In the genomic region with DNA sequence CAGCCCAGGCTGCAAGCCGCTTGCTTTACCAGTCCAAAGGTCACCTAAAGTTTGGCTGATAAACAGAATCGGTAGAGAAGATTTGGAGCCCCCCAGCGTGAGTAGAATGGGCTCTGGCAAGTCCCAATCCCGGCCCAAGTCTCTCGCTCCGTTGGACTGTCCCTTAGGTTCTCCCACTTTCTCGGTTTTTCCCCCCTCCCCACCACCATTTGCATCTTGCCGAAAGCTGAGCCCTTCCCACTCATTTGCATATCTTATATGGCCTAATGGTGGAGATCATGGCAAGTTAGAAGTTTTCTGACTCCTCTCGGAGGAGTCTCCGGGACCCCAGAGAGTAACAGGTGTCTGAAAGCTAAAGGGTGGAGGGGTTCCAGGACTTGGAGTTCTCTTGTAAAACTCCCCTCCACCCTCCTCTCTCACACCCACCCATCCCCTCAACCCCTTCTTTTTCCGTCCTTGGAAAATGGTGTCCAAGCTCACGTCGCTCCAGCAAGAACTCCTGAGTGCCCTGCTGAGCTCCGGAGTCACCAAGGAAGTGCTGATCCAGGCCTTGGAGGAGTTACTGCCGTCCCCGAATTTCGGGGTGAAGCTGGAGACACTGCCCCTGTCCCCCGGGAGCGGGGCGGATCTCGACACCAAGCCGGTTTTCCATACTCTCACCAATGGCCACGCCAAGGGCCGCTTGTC, we compare ENCODE assay signal across 8 mouse cellular contexts. TPM values are rescaled to one million over a fixed set of nuclear protein-coding genes. Genes with fewer than 3 reads are reported as not detected.
DNase-seq lines count a peak whose midpoint lies in the region; ATAC-seq lines count a peak whose summit lies in the region.

No protein-coding gene starts in this region.

- WGBS in forebrain, embryonic 13.5 days: under 1% methylated on average over 24 of the region's 24 CpGs
- WGBS in forebrain, embryonic 14.5 days: under 1% methylated on average over 24 of the region's 24 CpGs
- WGBS in embryonic facial prominence, embryonic 11.5 days: 1% methylated on average over 24 of the region's 24 CpGs

- DNase-seq in forebrain, embryonic 14.5 days (ENCODE audit: low spot score): no peak
- DNase-seq in embryonic facial prominence, embryonic 11.5 days (ENCODE audit: low spot score): peak; percentile 26
- peak; percentile 67 to 80 for DNase-seq in kidney, postnatal 4 days
- peak; percentile 32 to 37 for DNase-seq in lung, postnatal 4 days
- no peak for DNase-seq in thymus, adult 18-20 months
- no peak for DNase-seq in gastrocnemius, postnatal 25 days
- DNase-seq in right cerebral cortex, adult 18-20 months: no peak

- peaks cover 83% of the 10 kb centered on the region for H3K27me3 ChIP-seq in forebrain, embryonic 13.5 days
- peaks cover 53% of the 10 kb centered on the region for H3K27me3 ChIP-seq in forebrain, embryonic 14.5 days (replicated peaks; ENCODE audit: control insufficient read depth, insufficient read depth, low read length)
- peaks cover 50% of the 10 kb centered on the region for H3K27me3 ChIP-seq in embryonic facial prominence, embryonic 11.5 days (ENCODE audit: control insufficient read depth, insufficient read depth, low read length)

- H3K27ac ChIP-seq in forebrain, embryonic 13.5 days: no peak overlapping the region
- no peak overlapping the region for H3K27ac ChIP-seq in forebrain, embryonic 14.5 days (ENCODE audit: low read depth, low read length)
- no peak overlapping the region for H3K27ac ChIP-seq in embryonic facial prominence, embryonic 11.5 days (replicated peaks; ENCODE audit: low read depth, low read length)

- H3K36me3 ChIP-seq in forebrain, embryonic 13.5 days (ENCODE audit: poor library complexity, severe bottlenecking): no peaks in the 10 kb centered on the region
- H3K36me3 ChIP-seq in forebrain, embryonic 14.5 days (ENCODE audit: control insufficient read depth, insufficient read depth, low read length): no peaks in the 10 kb centered on the region
- H3K36me3 ChIP-seq in embryonic facial prominence, embryonic 11.5 days (replicated peaks; ENCODE audit: control insufficient read depth, insufficient read depth, low read depth, low read length): no peaks in the 10 kb centered on the region

- no peak overlapping the region for H3K4me2 ChIP-seq in forebrain, embryonic 13.5 days
- H3K4me2 ChIP-seq in forebrain, embryonic 14.5 days (ENCODE audit: low read length): no peak overlapping the region
- H3K4me2 ChIP-seq in embryonic facial prominence, embryonic 11.5 days (ENCODE audit: low read depth, low read length): no peak overlapping the region

- no peak for ATAC-seq in forebrain, embryonic 13.5 days
- ATAC-seq in forebrain, embryonic 14.5 days: no peak
- no peak for ATAC-seq in embryonic facial prominence, embryonic 11.5 days (replicated peaks; ENCODE audit: insufficient number of reproducible peaks, low FRiP score, low TSS enrichment, low read depth)

- 0 out of 2 replicates have a peak overlapping the region, but pooled peaks have one; percentile 0 for H3K4me3 ChIP-seq in forebrain, embryonic 13.5 days
- no peak overlapping the region for H3K4me3 ChIP-seq in forebrain, embryonic 14.5 days (ENCODE audit: low read depth, low read length)
- peak overlapping the region; percentile 7; the same call in 1 of the 2 replicates for H3K4me3 ChIP-seq in embryonic facial prominence, embryonic 11.5 days (ENCODE audit: low read depth, low read length)

- no peak overlapping the region for H3K9ac ChIP-seq in forebrain, embryonic 13.5 days
- H3K9ac ChIP-seq in forebrain, embryonic 14.5 days (ENCODE audit: low read length): no peak overlapping the region
- H3K9ac ChIP-seq in embryonic facial prominence, embryonic 11.5 days (replicated peaks; ENCODE audit: low read length): no peak overlapping the region

- H3K9me3 ChIP-seq in forebrain, embryonic 13.5 days (replicated peaks): no peaks in the 10 kb centered on the region
- H3K9me3 ChIP-seq in forebrain, embryonic 14.5 days (replicated peaks; ENCODE audit: control insufficient read depth, low read length): no peaks in the 10 kb centered on the region
- no peaks in the 10 kb centered on the region for H3K9me3 ChIP-seq in embryonic facial prominence, embryonic 11.5 days (replicated peaks; ENCODE audit: control insufficient read depth, low read length)

- peaks cover 11% of the 10 kb centered on the region for H3K4me1 ChIP-seq in forebrain, embryonic 13.5 days
- no peaks in the 10 kb centered on the region for H3K4me1 ChIP-seq in forebrain, embryonic 14.5 days (ENCODE audit: control insufficient read depth, insufficient read depth, low read length)
- H3K4me1 ChIP-seq in embryonic facial prominence, embryonic 11.5 days (ENCODE audit: control insufficient read depth, insufficient read depth, low read length): peaks cover 4% of the 10 kb centered on the region

RNA-seq across cellular contexts. Expression of gene Hnf1b, which starts 0.9 kb away (rescaled TPM):
- not detected in 2 replicates for polyA plus RNA-seq in forebrain, embryonic 13.5 days (2015; fragmentation: Nextera tagmentation; extraction: Ambion mirVana)
- 0.09 and 0.14 TPM in 2 replicates for polyA plus RNA-seq in forebrain, embryonic 14.5 days (2014; fragmentation: Nextera tagmentation; extraction: Ambion mirVana)
- not detected in 2 replicates for polyA plus RNA-seq in embryonic facial prominence, embryonic 11.5 days (2014; fragmentation: Nextera tagmentation; extraction: Ambion mirVana)
- not detected for total RNA-seq in gastrocnemius, postnatal 25 days (2021)

Comparison
In these comparisons a context has a peak if more than half of its experiments do, and no peak if none do; other contexts are left out.
1. DNase-seq: peak in embryonic facial prominence, embryonic 11.5 days (single experiment), kidney, postnatal 4 days (2 of 2) and lung, postnatal 4 days (2 of 2); none in forebrain, embryonic 14.5 days (single experiment), thymus, adult 18-20 months (0 of 2), gastrocnemius, postnatal 25 days (single experiment) and right cerebral cortex, adult 18-20 months (single experiment).